Mouse (Mus musculus) limb, embryonic 12.5 days (tissue): ENCODE measurements around the gene Abca6. TPM values are rescaled to one million over a fixed set of nuclear protein-coding genes. Genes with fewer than 3 reads are reported as not detected.
A peak's percentile ranks its signal among the peaks of the same experiment; 100 is the strongest.

Source experiments
- ATAC-seq: fragments of 200-750 bp; cut with Nextera tagmentation; 2 replicates; pipeline ENCODE4 v1.8.0; 2017; ENCODE audit warnings: low read depth, moderate TSS enrichment; ENCODE audit not compliant: insufficient number of reproducible peaks, insufficient read depth, low FRiP score, low TSS enrichment
- H3K27ac ChIP-seq: fragments of 300-500 bp; sonication (generic); 2 replicates; pipeline ENCODE4 v1.5.1; 2016; ENCODE audit warnings: mild to moderate bottlenecking, moderate library complexity
- H3K27me3 ChIP-seq: fragments of 300-500 bp; sonication (generic); 2 replicates; pipeline ENCODE4 v1.6.1; 2016; ENCODE audit warnings: mild to moderate bottlenecking, moderate library complexity
- H3K36me3 ChIP-seq: fragments of 300-500 bp; sonication (generic); 2 replicates; pipeline ENCODE4 v1.6.1; 2016; ENCODE audit warnings: mild to moderate bottlenecking, moderate library complexity
- H3K4me1 ChIP-seq: fragments of 300-500 bp; sonication (generic); replicated peaks from 2 replicates; pipeline ENCODE4 v1.6.1; 2016
- H3K4me2 ChIP-seq: fragments of 300-500 bp; sonication (generic); 2 replicates; pipeline ENCODE4 v1.6.1; 2016; ENCODE audit warnings: mild to moderate bottlenecking, moderate library complexity
- H3K4me3 ChIP-seq: fragments of 300-500 bp; sonication (generic); replicated peaks from 2 replicates; pipeline ENCODE4 v1.5.1; 2016; ENCODE audit warnings: mild to moderate bottlenecking
- H3K9ac ChIP-seq: fragments of 300-500 bp; sonication (generic); replicated peaks from 2 replicates; pipeline ENCODE4 v1.6.1; 2016; ENCODE audit warnings: mild to moderate bottlenecking, moderate library complexity
- H3K9me3 ChIP-seq: fragments of 300-500 bp; sonication (generic); 2 replicates; pipeline ENCODE4 v1.6.1; 2016; ENCODE audit warnings: mild to moderate bottlenecking, moderate library complexity
- WGBS: fragments of 180-500 bp; shearing (Covaris S2); methylation state at CpG from one replicate; pipeline ENCODE4 v1.1.7; 2016; 5-methylcytosine and 5-hydroxymethylcytosine counted together
- polyA plus RNA-seq: library from polyadenylated mRNA; unstranded; fragments of >200 nt; fragmentation: Nextera tagmentation; extraction: Ambion mirVana; gene quantifications from 2 replicates; pipeline ENCODE4 v1.2.1, GENCODE M21; 2016

The Abca6 gene
- 0.13 and 0.27 TPM in 2 replicates for polyA plus RNA-seq

- Histone ChIP-seq H3K4me2 (peak within 1 kb of the TSS; percentile 36), H3K9ac (no peak within 1 kb of the TSS), H3K4me3 (0 out of 2 replicates have a peak within 1 kb of the TSS, but pooled peaks have one; percentile 5)
Measured at GRCm38 (mm10) chr11:110251534-110251933, at the start of gene Abca6. Gene Abca6, minus strand, starts transcription at chr11:110251776.

DNA sequence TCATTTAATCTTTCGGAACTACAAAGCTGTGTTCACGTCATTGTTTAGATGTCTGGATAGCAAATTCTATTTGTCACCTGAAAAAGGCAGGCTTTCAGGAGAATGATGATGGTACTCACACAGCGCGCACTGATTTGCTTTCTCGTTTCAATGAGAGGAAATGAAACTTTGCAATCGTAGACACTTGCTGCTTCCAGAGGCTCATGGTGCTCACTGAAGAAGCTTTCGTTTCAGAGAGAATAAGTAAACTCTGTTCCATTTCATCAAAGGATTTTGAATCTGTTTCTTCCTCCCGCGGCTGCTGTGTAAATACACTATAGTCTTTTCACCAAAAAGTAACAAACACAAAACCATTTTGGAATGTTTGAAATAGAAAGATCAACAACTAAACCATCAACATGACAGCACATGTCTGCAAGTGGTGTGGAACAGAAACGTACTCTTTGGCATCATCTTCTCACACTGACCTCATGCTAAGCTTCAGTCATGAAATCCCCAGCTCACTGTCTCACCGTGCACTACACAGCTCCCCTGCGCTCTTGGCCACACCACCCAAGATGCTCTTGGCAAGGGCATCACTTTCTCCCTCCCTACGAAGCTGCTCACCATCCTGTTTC lies 46.4 kb upstream of the Abca6 start:
- Histone ChIP-seq H3K4me2 (no peak overlapping the region), H3K9me3 (no peaks in the 10 kb centered on the region), H3K36me3 (no peaks in the 10 kb centered on the region; the same call in 1 of the 2 replicates), H3K9ac (no peak overlapping the region), H3K4me3 (no peak overlapping the region), H3K4me1 (no peaks in the 10 kb centered on the region), H3K27ac (no peak overlapping the region), H3K27me3 (no peaks in the 10 kb centered on the region)
- no peak for ATAC-seq
- 91% methylated on average over 13 of the region's 13 CpGs for WGBS

More at GRCm38 (mm10) chr11:110251534-110251933, at the start of gene Abca6:
- Histone ChIP-seq H3K36me3 (no peaks in the 10 kb centered on the region), H3K27ac (no peak within 1 kb of the TSS), H3K27me3 (no peaks in the 10 kb centered on the region), H3K9me3 (no peaks in the 10 kb centered on the region), H3K4me1 (no peaks in the 10 kb centered on the region)
- no peak for ATAC-seq
- 30% methylated on average over 8 of the region's 8 CpGs for WGBS

- Histone ChIP-seq H3K36me3 (0 out of 2 replicates have a peak, but pooled peaks cover 5% of the 10 kb centered on the region), H3K4me3 (no peak overlapping the region), H3K4me2 (no peak overlapping the region), H3K4me1 (peaks cover 7% of the 10 kb centered on the region), H3K9me3 (no peaks in the 10 kb centered on the region), H3K9ac (no peak overlapping the region), H3K27ac (no peak overlapping the region), H3K27me3 (no peaks in the 10 kb centered on the region; the same call in 1 of the 2 replicates)
- WGBS, result 73% methylated on average over 2 of the region's 2 CpGs
- ATAC-seq, result no peak
Measured at GRCm38 (mm10) chr11:110290586-110290985, 39.0 kb upstream of the Abca6 start.

DNA sequence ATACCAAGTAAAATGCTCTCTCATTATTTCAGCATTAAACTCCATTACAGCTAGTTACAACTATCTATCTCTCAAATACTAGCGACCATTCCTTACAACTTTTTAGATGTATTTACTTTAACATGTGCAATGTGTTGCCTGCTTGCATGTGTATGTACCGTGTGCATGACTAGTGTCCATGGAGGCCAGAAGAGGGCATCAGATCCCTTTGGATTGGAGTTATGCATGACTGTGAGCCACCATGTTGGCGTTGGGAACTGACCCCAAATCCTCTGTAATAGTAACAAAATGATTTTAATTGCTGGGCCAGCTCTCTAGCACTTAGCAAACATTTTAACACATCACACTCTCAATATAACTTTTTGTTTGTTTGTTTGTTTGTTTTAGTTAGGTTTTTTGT lies 36.8 kb upstream of the Abca6 start:
- Histone ChIP-seq H3K4me2 (no peak overlapping the region), H3K9ac (no peak overlapping the region), H3K27ac (no peak overlapping the region), H3K4me3 (no peak overlapping the region), H3K4me1 (peaks cover 7% of the 10 kb centered on the region), H3K27me3 (no peaks in the 10 kb centered on the region; the same call in 1 of the 2 replicates), H3K36me3 (0 out of 2 replicates have a peak, but pooled peaks cover 5% of the 10 kb centered on the region), H3K9me3 (no peaks in the 10 kb centered on the region)
- ATAC-seq, result no peak
- WGBS, result 84% methylated on average over 3 of the region's 3 CpGs

DNA sequence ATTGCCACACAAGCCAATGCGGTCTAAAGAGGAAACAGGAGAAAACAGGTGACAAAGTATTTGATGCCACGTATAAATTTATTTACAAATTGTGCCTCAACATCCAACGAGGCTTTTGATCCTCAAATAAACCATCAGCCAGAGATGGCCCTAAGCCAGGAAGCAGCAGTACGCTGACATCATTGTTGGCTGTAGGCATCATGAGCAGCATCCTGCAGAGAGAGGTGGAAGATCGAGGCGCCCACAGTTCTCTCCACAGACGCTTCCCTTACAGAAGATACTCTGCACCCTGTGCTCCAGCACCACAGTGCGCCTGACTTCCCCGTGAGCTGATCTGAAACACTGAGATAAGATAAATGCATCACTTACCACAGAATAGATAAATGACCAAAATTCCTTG lies 36.1 kb upstream of the Abca6 start:
- Histone ChIP-seq H3K4me1 (peaks cover 7% of the 10 kb centered on the region), H3K4me3 (no peak overlapping the region), H3K4me2 (no peak overlapping the region), H3K27ac (no peak overlapping the region), H3K9ac (no peak overlapping the region), H3K9me3 (no peaks in the 10 kb centered on the region), H3K27me3 (no peaks in the 10 kb centered on the region; the same call in 1 of the 2 replicates), H3K36me3 (0 out of 2 replicates have a peak, but pooled peaks cover 5% of the 10 kb centered on the region)
- WGBS, result 64% methylated on average over 9 of the region's 9 CpGs
- ATAC-seq, result no peak

DNA sequence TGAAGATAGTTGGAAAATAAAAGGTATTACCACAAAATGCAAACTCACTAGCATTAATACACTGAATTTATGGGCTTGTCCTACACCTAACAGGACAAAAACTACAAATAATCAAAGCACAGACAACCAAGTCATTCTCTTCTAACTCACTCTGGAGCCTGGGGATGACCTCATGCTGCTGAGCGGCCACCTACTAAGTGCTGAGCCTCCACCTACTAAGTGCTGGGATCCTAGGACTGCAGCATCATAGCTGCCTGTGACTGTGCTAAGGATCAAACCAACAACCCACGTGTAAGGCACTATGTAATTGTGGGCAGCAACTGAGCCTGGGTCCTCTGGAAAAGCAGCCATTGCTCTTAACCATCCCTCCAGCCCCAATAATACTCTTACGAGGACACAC lies 34.8 kb upstream of the Abca6 start:
- H3K4me3 ChIP-seq, result no peak overlapping the region

GRCm38 (mm10) chr11:110284849-110285248 lies 33.3 kb upstream of the Abca6 start:
- no peak overlapping the region for H3K4me3 ChIP-seq
- no peaks in the 10 kb centered on the region; the same call in 1 of the 2 replicates for H3K27me3 ChIP-seq
- H3K27ac ChIP-seq, result no peak overlapping the region
- ATAC-seq, result no peak
- no peak overlapping the region for H3K4me2 ChIP-seq
- peaks cover 7% of the 10 kb centered on the region for H3K4me1 ChIP-seq
- 81% methylated on average over 10 of the region's 10 CpGs for WGBS
- no peak overlapping the region for H3K9ac ChIP-seq
- no peaks in the 10 kb centered on the region for H3K36me3 ChIP-seq
- no peaks in the 10 kb centered on the region for H3K9me3 ChIP-seq

More for the DNA sequence above, 34.8 kb upstream of the Abca6 start:
- WGBS, result 87% methylated on average over 3 of the region's 3 CpGs
- Histone ChIP-seq H3K4me1 (peaks cover 7% of the 10 kb centered on the region), H3K27ac (no peak overlapping the region), H3K4me2 (no peak overlapping the region), H3K9ac (no peak overlapping the region), H3K36me3 (0 out of 2 replicates have a peak, but pooled peaks cover 3% of the 10 kb centered on the region), H3K9me3 (no peaks in the 10 kb centered on the region), H3K27me3 (no peaks in the 10 kb centered on the region; the same call in 1 of the 2 replicates)
- no peak for ATAC-seq

GRCm38 (mm10) chr11:110284185-110284787 lies 32.7 kb upstream of the Abca6 start:
- H3K27me3 ChIP-seq, result no peaks in the 10 kb centered on the region; the same call in 1 of the 2 replicates
- no peak for ATAC-seq

DNA sequence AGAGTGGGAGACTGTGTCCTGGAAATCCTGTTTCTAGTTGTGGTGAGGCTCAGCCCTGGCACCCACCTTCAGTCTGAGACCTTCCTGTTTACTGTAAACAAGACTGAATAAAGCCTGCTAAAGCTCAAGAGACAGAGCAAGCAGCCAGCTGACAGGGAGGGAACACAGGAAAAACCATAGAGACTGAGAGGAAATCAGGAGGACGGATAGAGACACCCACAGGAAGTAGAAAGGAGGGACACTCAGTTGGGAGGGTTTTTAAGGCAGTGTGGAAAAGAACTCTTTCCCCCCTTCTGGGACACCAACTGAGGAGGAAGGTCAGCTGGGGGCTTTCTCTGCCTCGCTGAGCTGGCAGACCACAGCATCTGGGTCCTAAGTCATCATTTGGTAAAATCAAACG lies 23.2 kb upstream of the Abca6 start:
- H3K36me3 ChIP-seq, result no peaks in the 10 kb centered on the region
- WGBS, result 67% methylated on average over 3 of the region's 3 CpGs
- H3K4me2 ChIP-seq, result no peak overlapping the region
- no peaks in the 10 kb centered on the region for H3K4me1 ChIP-seq
- H3K27me3 ChIP-seq, result no peaks in the 10 kb centered on the region
- ATAC-seq, result no peak
- no peak overlapping the region for H3K4me3 ChIP-seq
- no peaks in the 10 kb centered on the region for H3K9me3 ChIP-seq
- no peak overlapping the region for H3K27ac ChIP-seq
- H3K9ac ChIP-seq, result no peak overlapping the region

More at GRCm38 (mm10) chr11:110284185-110284787, 32.7 kb upstream of the Abca6 start:
- H3K27ac ChIP-seq, result no peak overlapping the region
- 84% methylated on average over 9 of the region's 9 CpGs for WGBS
- H3K9me3 ChIP-seq, result no peaks in the 10 kb centered on the region
- no peak overlapping the region for H3K4me2 ChIP-seq
- no peaks in the 10 kb centered on the region for H3K36me3 ChIP-seq
- no peak overlapping the region for H3K4me3 ChIP-seq
- H3K9ac ChIP-seq, result no peak overlapping the region
- peaks cover 7% of the 10 kb centered on the region for H3K4me1 ChIP-seq

- Histone ChIP-seq H3K4me1 (no peaks in the 10 kb centered on the region), H3K4me3 (no peak overlapping the region), H3K36me3 (no peaks in the 10 kb centered on the region), H3K4me2 (no peak overlapping the region), H3K9me3 (no peaks in the 10 kb centered on the region), H3K27ac (no peak overlapping the region), H3K27me3 (no peaks in the 10 kb centered on the region), H3K9ac (no peak overlapping the region)
- 2% methylated on average over 5 of the region's 5 CpGs for WGBS
- no peak for ATAC-seq
Measured at GRCm38 (mm10) chr11:110271745-110272144, 20.2 kb upstream of the Abca6 start.

DNA sequence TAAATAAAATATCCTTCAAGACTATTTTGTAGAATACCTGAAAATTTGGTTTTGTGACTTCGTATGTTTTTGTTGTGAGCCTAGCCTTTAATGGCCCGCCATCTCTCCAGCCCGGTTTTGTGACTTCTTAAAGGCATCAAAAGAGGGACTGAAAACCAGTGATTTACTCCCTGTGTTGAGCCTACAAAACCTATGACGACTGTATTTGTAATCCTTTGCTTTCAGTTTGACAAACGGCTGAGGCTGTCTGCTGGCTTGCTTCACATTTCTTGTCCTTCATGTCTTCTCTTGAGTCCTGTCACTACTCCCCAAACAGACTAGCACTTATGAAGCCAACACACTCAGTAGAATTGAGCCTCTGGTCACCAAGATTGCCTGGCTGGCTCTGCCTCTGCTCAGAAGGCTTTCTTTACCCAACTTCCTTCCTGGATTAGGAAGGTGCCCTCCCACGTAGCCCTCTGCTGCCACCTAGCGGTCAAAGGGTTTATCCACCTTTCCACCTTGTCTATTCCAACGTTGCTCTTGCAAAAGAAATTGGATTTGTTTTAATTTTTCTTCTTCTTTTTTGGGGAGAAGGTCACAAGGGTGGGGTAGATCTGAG lies 16.8 kb upstream of the Abca6 start:
- Histone ChIP-seq H3K4me2 (no peak overlapping the region), H3K27me3 (no peaks in the 10 kb centered on the region), H3K9ac (no peak overlapping the region), H3K4me3 (no peak overlapping the region), H3K4me1 (no peaks in the 10 kb centered on the region), H3K9me3 (no peaks in the 10 kb centered on the region), H3K36me3 (no peaks in the 10 kb centered on the region), H3K27ac (no peak overlapping the region; the same call in 1 of the 2 replicates)
- WGBS, result 33% methylated on average over 8 of the region's 8 CpGs
- no peak for ATAC-seq
